Mouse (Mus musculus): ENCODE measurements around the gene Klrb1b.
A peak's percentile ranks its signal among the peaks of the same experiment; 100 is the strongest.
"Not testable (repeated sequence)": the region's sequence is repeated elsewhere in the genome, so short reads cannot be mapped to it uniquely, and the experiment has no call there.

The Klrb1b gene

GRCm38 (mm10) chr6:128799144-128799895 is 26.8 kb downstream of the Klrb1b start:
- DNase-seq (ENCODE audit: low spot score): peak; percentile 91

DNA sequence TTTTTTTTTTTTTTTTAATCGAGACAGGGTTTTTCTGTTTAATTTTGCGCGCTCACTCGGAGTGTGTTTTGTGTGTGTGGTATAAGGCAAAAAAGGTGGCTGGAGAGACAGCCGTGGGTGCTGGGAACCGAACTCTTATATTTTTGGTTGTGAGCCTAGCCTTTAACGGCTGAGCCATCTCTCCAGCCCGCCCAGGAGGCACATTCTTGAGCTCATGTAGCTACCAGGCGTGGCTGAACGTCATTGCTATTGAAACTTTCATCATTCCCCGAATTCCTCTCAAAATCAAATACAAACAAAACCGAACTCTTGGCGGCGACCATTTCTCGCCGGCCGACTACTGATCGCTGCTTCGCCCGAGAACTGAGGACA is 27.4 kb downstream of the Klrb1b start:
- DNase-seq (ENCODE audit: low spot score): peak; percentile 77

GRCm38 (mm10) chr6:128797936-128798771 is 28.0 kb downstream of the Klrb1b start:
- DNase-seq (ENCODE audit: low spot score): no peak

DNA sequence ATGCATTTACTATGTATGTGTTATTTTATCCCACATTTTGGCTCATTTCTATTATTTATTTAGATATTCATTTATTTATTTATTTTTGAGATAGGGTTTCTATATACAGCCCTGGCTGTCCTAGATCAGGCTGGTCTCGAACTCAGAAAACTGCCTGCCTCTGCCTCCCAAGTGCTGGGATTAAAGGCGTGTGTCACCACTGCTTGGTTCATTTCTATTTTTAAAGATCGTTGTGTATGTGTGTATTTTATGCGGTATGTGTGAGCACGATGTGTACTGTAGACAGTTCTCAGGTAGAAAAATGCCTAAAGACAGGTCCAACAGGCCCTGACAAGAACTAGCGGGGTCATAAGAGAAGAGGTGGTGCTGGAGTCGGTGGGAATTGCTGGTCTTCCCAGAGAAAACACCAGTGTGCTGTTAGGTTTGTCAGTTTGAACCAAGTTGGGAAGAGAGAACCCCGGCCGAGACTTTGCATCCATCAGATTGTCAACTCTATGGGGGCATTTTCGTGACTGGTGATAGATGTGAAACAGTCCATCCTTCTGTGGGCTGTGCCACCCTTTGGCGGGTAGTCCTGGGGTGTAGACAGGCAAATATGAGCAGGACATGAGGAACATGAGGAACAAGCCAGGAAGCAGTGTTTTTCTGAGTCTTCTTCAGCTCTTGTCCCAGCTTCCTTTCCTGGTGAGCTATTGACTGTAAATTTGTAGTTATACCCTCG is 28.8 kb downstream of the Klrb1b start:
- DNase-seq (ENCODE audit: low spot score): no peak

DNA sequence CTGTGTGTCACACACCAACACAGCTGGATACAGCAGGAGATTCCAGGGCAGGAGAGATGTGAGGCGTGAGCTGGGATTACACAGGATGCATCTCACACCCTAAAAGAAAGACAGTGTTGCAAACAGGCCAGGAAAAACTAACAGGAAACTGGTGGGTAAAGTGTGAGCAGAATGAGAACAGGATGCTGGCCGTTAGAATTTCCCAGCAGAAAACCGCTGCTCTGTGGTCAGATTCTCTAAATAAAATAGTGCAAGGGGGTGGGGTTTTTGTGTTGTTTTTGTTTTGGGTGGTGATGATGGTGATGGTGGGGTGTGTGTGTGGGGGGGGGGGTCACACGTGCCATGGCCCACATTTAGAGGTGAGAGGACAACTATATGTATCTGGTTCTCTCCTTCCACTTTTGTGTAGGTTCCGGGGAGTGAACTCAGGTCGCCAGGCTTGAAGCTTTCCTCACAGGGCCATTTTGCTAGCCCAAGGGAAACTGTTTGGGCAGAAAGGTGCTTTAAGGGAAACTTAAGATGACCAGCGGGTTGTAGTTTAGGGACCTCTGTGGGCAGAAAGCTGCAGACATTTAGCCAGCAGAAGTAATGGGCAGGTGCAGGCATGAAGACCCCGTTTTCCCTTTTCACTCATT is 29.7 kb downstream of the Klrb1b start:
- DNase-seq (ENCODE audit: low spot score): no peak

DNA sequence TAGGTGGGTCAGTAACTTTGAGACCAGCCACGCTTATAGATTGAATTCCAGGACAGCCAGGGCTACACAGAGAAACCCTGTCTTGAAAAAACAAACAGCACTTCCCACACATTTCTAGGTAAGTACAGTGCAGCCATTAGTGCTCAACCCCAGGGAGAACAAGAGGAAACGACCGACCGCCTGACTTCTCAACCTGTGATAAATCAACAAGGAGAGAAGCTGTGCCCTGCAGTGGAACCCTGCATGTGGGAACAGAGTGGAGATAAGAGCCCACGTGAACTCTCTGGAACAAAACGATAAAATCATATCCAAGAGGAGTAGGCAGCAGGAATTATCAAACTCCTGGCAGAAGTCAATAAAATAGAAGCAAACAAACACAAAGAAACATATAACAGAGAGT is 32.4 kb downstream of the Klrb1b start:
- no peak for DNase-seq (ENCODE audit: low spot score)

DNA sequence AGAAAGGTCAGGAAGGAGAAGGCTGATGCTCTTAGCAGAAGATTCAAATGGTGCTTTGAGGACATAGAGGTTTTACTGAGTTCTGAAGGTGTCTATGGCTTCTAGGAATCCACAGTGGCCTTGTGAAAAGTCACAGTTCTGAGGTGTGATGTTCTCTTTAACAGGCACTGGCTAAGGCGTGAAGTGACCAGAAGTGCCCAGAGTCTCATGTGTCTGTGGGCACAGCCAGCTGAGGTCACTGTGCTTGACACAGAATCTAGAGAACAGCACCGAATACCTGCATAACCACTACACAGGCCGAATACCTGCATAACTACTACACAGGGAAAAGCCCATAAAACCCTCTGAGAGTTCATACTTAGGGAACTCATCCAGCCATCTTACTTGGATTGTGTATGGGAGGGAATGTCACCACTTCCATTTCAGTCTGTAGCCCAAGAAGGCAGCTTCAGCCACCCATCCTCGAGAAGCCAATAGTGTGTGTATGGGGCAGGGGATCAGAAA is 35.6 kb downstream of the Klrb1b start:
- not testable (repeated sequence) for DNase-seq (ENCODE audit: low spot score)

DNA sequence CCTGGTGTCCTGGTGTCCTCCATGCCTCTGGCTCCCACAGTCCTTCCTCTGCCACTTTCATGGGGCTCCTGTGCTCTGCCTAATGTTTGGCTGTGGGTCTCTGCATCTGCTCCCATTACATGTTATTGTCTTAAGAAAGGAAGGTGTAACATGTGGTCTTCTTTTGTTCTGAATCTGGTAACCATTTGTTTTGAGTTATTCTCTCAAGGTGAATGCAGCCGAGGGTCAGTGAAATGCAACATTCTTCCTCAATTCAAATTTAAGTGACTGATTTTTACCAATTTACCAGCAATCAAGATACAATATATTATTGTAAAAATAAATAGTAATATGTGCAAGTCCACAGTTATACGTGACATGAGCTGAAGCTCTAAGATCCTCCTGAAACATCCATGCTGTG is 37.0 kb downstream of the Klrb1b start, which contains the start of gene Klrb1c:
Gene Klrb1c (minus strand): TSS at position 101 of the 400 bp plus-strand sequence.
- no peak for DNase-seq (ENCODE audit: low spot score)

DNA sequence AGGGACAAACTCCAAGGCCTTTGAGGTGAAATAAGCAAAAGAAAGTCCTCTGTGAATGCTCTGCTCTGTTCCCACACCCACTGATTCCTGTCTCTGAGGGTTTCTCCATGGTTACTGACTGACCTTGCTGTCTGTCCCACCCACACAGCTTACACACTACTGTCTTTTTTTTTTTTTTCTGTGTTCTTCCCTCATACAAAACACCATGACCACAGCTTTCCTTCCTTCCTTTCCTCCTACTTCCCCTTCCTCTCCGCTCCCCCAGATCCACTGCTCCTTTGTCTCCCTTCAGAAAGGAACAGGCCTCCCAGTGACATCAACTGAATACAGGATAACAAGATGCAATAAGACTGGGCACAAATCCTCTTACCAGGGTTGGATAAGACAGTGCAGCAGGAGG is 37.6 kb downstream of the Klrb1b start:
- DNase-seq (ENCODE audit: low spot score): no peak

GRCm38 (mm10) chr6:128786396-128786795 is 39.7 kb downstream of the Klrb1b start:
- not testable (repeated sequence) for DNase-seq (ENCODE audit: low spot score)

- DNase-seq (ENCODE audit: low spot score): no peak
Observed at GRCm38 (mm10) chr6:128769481-128770253, 56.5 kb downstream of the Klrb1b start.

DNA sequence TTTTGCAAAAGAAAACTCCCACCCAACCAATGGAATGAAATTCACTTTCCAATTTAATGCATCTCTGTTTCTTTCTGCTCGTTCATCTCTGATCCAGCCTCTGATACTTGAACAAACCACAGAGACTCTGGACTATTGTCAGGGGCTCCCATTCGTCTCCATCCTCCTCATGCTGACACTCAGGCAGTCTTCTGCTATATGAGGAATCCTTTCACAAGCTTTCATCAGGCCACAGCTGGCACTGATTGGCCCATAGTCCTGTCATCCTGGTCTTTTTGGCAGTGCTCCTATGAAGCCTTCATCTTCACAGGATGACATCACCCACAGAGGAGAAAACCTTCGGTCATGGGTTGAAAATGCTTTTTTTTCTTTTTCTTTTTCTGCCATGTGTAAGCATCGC is 58.1 kb downstream of the Klrb1b start:
- no peak for DNase-seq (ENCODE audit: low spot score)

DNA sequence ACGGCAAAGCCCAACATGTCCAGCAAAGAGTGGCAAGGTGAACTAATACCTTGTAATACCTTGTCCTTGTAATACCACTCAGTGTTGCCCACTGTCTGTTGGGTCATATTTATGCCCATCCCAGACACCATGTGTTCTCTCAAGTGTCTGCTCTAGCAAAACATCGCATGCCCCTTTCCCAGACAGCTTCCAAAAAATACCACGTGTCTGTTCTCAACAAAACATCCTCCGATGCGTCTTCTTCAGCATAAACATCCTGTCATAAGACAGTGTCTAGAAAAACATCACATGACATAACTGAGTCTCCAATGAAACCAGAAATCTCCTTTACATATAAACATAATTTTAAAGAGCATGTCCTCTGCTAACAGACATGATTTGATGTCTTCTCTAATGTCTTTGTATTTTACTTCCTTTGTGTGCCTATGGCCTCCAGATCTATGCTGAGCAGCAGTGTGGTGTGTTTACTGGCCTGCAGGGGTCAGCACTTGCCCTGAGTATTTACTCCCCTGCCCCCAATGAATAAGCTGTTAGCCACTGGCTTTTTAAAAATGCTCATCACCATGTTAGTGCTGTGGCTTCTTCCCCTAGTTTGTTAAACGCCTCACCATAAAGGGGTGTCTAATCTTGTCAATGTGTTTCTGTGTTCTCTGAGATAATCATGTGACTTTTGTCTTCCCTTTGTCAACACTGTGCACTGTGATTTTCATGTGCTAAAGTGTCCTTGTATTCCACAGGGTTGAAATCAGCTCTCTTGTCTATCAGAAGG is 59.5 kb downstream of the Klrb1b start:
- peak; percentile 51 for DNase-seq (ENCODE audit: low spot score)

- DNase-seq (ENCODE audit: low spot score): no peak
Observed at GRCm38 (mm10) chr6:128765211-128765610, 60.9 kb downstream of the Klrb1b start.

DNA sequence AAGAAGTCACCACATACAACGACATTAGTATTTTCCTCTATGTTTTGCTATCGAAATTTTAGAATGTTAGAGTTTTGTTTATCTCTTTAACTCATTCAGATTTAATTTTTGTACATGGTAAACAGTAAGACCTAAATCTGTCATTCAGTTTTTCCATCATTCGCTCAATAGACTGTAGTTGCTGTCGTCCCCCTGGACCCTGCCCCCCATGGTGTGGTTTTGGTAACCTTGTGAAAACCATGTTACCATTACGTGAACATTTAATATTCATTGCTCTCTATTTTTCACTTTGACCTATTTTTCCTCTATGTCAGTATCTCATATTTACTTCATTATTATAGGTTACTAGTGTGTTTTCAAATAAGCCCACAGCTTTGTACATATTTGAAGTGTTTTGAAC is 61.5 kb downstream of the Klrb1b start:
- no peak for DNase-seq (ENCODE audit: low spot score)

- peak; percentile 98 for DNase-seq (ENCODE audit: low spot score)
Observed at GRCm38 (mm10) chr6:128763736-128764523, 62.2 kb downstream of the Klrb1b start.
